11 mouse cellular contexts compared by ENCODE assay signal in genomic region chr5:122265187-122265586, GRCm38 (mm10). TPM values are rescaled to one million over a fixed set of nuclear protein-coding genes. Genes with fewer than 3 reads are reported as not detected.
DNase-seq lines count a peak whose midpoint lies in the region; ATAC-seq and TF ChIP-seq lines count a peak whose summit lies in the region.
"Had no signal": no experiment of that assay in that cellular context is flagged by ENCODE, and none has a peak within 500 bp of the region (broad histone marks: within the 10 kb centered on the region; RNA-seq: fewer than 3 reads in every experiment).

No protein-coding gene starts in this region.

- 67% methylated on average over 3 of the region's 3 CpGs for WGBS in heart, embryonic 12.5 days
- WGBS in midbrain, embryonic 12.5 days: 68% methylated on average over 3 of the region's 3 CpGs
- WGBS in midbrain, embryonic 13.5 days: 72% methylated on average over 3 of the region's 3 CpGs
- WGBS in liver, postnatal 0 days (ENCODE audit: insufficient replicate concordance): 52% methylated on average over 3 of the region's 3 CpGs

- peaks cover 12% of the 10 kb centered on the region for H3K4me1 ChIP-seq in heart, embryonic 12.5 days (replicated peaks)
- peaks cover 27% of the 10 kb centered on the region for H3K4me1 ChIP-seq in midbrain, embryonic 12.5 days
- H3K4me1 ChIP-seq in midbrain, embryonic 13.5 days (replicated peaks): peaks cover 30% of the 10 kb centered on the region
- peaks cover 15% of the 10 kb centered on the region for H3K4me1 ChIP-seq in liver, postnatal 0 days (ENCODE audit: insufficient read depth)

- no peak for ATAC-seq in heart, embryonic 12.5 days (ENCODE audit: insufficient number of reproducible peaks, low FRiP score)
- 0 out of 2 replicates have a peak, but pooled peaks have one; percentile 3 for ATAC-seq in midbrain, embryonic 12.5 days (ENCODE audit: low FRiP score, low read depth)
- no peak for ATAC-seq in midbrain, embryonic 13.5 days
- ATAC-seq in liver, postnatal 0 days: no peak

- intact Hi-C loops in heart, postnatal 25 days (cut with DNase I): loop anchor here (5.0 to 10.0 kb wide), 2 partner anchors 127 to 360 kb away; partner anchors contain the start of gene Arpc3

- H3K27me3 ChIP-seq in heart, embryonic 12.5 days (replicated peaks): no peaks in the 10 kb centered on the region
- H3K27me3 ChIP-seq in midbrain, embryonic 12.5 days: no peaks in the 10 kb centered on the region
- H3K27me3 ChIP-seq in midbrain, embryonic 13.5 days: no peaks in the 10 kb centered on the region
- H3K27me3 ChIP-seq in liver, postnatal 0 days (ENCODE audit: insufficient read depth, low read length): no peaks in the 10 kb centered on the region

- no peaks in the 10 kb centered on the region for H3K9me3 ChIP-seq in heart, embryonic 12.5 days (replicated peaks)
- H3K9me3 ChIP-seq in midbrain, embryonic 12.5 days: no peaks in the 10 kb centered on the region
- no peaks in the 10 kb centered on the region for H3K9me3 ChIP-seq in midbrain, embryonic 13.5 days
- no peaks in the 10 kb centered on the region for H3K9me3 ChIP-seq in liver, postnatal 0 days (ENCODE audit: low read length)

- peaks cover 8% of the 10 kb centered on the region; the same call in 1 of the 2 replicates for H3K36me3 ChIP-seq in heart, embryonic 12.5 days
- 0 out of 2 replicates have a peak, but pooled peaks cover 6% of the 10 kb centered on the region for H3K36me3 ChIP-seq in midbrain, embryonic 12.5 days
- H3K36me3 ChIP-seq in midbrain, embryonic 13.5 days: no peaks in the 10 kb centered on the region
- H3K36me3 ChIP-seq in liver, postnatal 0 days (replicated peaks; ENCODE audit: insufficient read depth, low read length): no peaks in the 10 kb centered on the region

- H3K4me2 ChIP-seq in heart, embryonic 12.5 days: peak overlapping the region; percentile 75; the same call in 1 of the 2 replicates
- no peak overlapping the region for H3K4me2 ChIP-seq in midbrain, embryonic 12.5 days (replicated peaks)
- H3K4me2 ChIP-seq in midbrain, embryonic 13.5 days (replicated peaks): no peak overlapping the region
- peak overlapping the region; percentile 78 for H3K4me2 ChIP-seq in liver, postnatal 0 days (ENCODE audit: low read depth, low read length)

- H3K27ac ChIP-seq in heart, embryonic 12.5 days (ENCODE audit: poor library complexity, severe bottlenecking): no peak overlapping the region
- no peak overlapping the region for H3K27ac ChIP-seq in midbrain, embryonic 12.5 days (replicated peaks)
- H3K27ac ChIP-seq in midbrain, embryonic 13.5 days: no peak overlapping the region
- H3K27ac ChIP-seq in liver, postnatal 0 days (ENCODE audit: low read depth): peak overlapping the region; percentile 61; the same call in 1 of the 2 replicates

- H3K4me3 ChIP-seq in heart, embryonic 12.5 days: no peak overlapping the region
- H3K4me3 ChIP-seq in midbrain, embryonic 12.5 days: no peak overlapping the region
- H3K4me3 ChIP-seq in midbrain, embryonic 13.5 days (replicated peaks): no peak overlapping the region
- H3K4me3 ChIP-seq in liver, postnatal 0 days (ENCODE audit: low read depth, low read length): no peak overlapping the region

- peak; percentile 66 for TF ChIP-seq CTCF in liver, postnatal 0 days (IDR thresholded peaks at IDR 0.05; ENCODE audit: low read depth)

- no peak for TF ChIP-seq EP300 in liver, postnatal 0 days (IDR thresholded peaks at IDR 0.05; ENCODE audit: low read depth)

- DNase-seq in heart, postnatal 25 days (ENCODE audit: low spot score): no peak
- peak; percentile 69 for DNase-seq in NIH3T3 (ENCODE audit: low read depth)
- no peak for DNase-seq in liver, postnatal 0 days
- DNase-seq in urinary bladder, adult 18-20 months (ENCODE audit: low spot score in 2 of 2): no peak
- DNase-seq in c-Kit-positive CD71-positive TER-119-positive erythroid progenitor cells, embryonic 14.5 days (ENCODE audit: low spot score): no peak
- DNase-seq: cerebellum, adult 9-11 months; kidney, adult 8-10 months; right cerebral cortex, postnatal 4 days had no signal

- no peak overlapping the region for H3K9ac ChIP-seq in heart, embryonic 12.5 days
- no peak overlapping the region for H3K9ac ChIP-seq in midbrain, embryonic 12.5 days (replicated peaks)
- no peak overlapping the region for H3K9ac ChIP-seq in midbrain, embryonic 13.5 days (replicated peaks)
- no peak overlapping the region for H3K9ac ChIP-seq in liver, postnatal 0 days (replicated peaks)

RNA-seq across cellular contexts. Expression of gene Tctn1, which starts 0.9 kb away (rescaled TPM):
- polyA plus RNA-seq in heart, embryonic 12.5 days (2016; fragmentation: Nextera tagmentation; extraction: Ambion mirVana): 2.7 and 3.2 TPM in 2 replicates
- 1 to 10 TPM; 3.5 to 4.7 TPM for total RNA-seq in heart, postnatal 25 days (2021)
- 7.2 and 8.1 TPM in 2 replicates for polyA plus RNA-seq in midbrain, embryonic 12.5 days (2016; fragmentation: Nextera tagmentation; extraction: Ambion mirVana)
- 6.2 and 6.4 TPM in 2 replicates for polyA plus RNA-seq in midbrain, embryonic 13.5 days (2015; fragmentation: Nextera tagmentation; extraction: Ambion mirVana)
- 1.1 and 1.2 TPM in 2 replicates for polyA plus RNA-seq in liver, postnatal 0 days (2015; fragmentation: Nextera tagmentation; extraction: Ambion mirVana)

RNA-seq across cellular contexts. Expression of gene Pptc7, which starts 19.0 kb away (rescaled TPM):
- 13.4 and 14.3 TPM in 2 replicates for polyA plus RNA-seq in heart, embryonic 12.5 days (2016; fragmentation: Nextera tagmentation; extraction: Ambion mirVana)
- total RNA-seq in heart, postnatal 25 days (2021): 10 to 100 TPM; 91.3 to 93.5 TPM
- 9.9 and 11.9 TPM in 2 replicates for polyA plus RNA-seq in midbrain, embryonic 12.5 days (2016; fragmentation: Nextera tagmentation; extraction: Ambion mirVana)
- 8.0 and 9.1 TPM in 2 replicates for polyA plus RNA-seq in midbrain, embryonic 13.5 days (2015; fragmentation: Nextera tagmentation; extraction: Ambion mirVana)
- 4.4 and 5.6 TPM in 2 replicates for polyA plus RNA-seq in liver, postnatal 0 days (2015; fragmentation: Nextera tagmentation; extraction: Ambion mirVana)

RNA-seq across cellular contexts. Expression of gene Hvcn1, which starts 58.6 kb away (rescaled TPM):
- 1.8 and 2.8 TPM in 2 replicates for polyA plus RNA-seq in heart, embryonic 12.5 days (2016; fragmentation: Nextera tagmentation; extraction: Ambion mirVana)
- 1 to 10 TPM in 1 of 2 experiments, under 1 TPM in 1; 0.81 to 1.1 TPM for total RNA-seq in heart, postnatal 25 days (2021)
- 9.4 and 10.8 TPM in 2 replicates for polyA plus RNA-seq in midbrain, embryonic 12.5 days (2016; fragmentation: Nextera tagmentation; extraction: Ambion mirVana)
- polyA plus RNA-seq in midbrain, embryonic 13.5 days (2015; fragmentation: Nextera tagmentation; extraction: Ambion mirVana): 4.0 and 4.1 TPM in 2 replicates
- polyA plus RNA-seq in liver, postnatal 0 days (2015; fragmentation: Nextera tagmentation; extraction: Ambion mirVana): 7.0 and 7.3 TPM in 2 replicates

Comparison
In these comparisons a context has a peak if more than half of its experiments do, and no peak if none do; other contexts are left out.
1. H3K4me2 ChIP-seq: peak in heart, embryonic 12.5 days (single experiment) and liver, postnatal 0 days (single experiment); none in midbrain, embryonic 12.5 days (single experiment) and midbrain, embryonic 13.5 days (single experiment).